Mouse (Mus musculus): Measurements from ENCODE around the gene Samhd1. TPM values are rescaled to one million over a fixed set of nuclear protein-coding genes. Genes with fewer than 3 reads are reported as not detected.

The Samhd1 gene
- total and polyA plus RNA-seq, 3 experiments = 32.8 to 79.5 (median 67.9) TPM

DNA sequence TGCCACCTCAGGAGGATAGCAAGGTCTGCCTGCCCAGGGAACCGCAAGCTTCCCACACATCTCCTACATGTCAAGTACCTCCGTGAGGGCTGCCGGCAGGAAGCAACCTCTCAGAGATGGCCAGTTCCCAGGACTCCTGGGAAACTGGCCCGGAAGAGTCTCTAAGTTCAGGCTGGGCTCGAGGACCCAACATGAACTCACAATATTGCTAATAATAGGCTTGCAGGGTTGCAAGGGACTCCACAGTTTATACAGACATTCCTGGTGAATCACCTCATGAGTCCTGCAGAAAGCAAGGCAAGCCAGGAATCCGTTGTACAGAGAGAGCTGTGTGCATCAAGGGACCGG, 69.2 kb downstream of the Samhd1 start:
- Histone ChIP-seq H3K27ac (ENCODE audit: insufficient read depth, low read depth) (no peak overlapping the region), H3K4me1 (ENCODE audit: control insufficient read depth in 1 of 2, insufficient read depth in 2 of 2) (peaks cover 30 to 62% of the 10 kb centered on the region in 2 experiments), H3K9me3 (replicated peaks; ENCODE audit: low read length) (no peaks in the 10 kb centered on the region), H3K36me3 (replicated peaks in 1 of 2; ENCODE audit: control insufficient read depth in 1 of 2, insufficient read depth in 1 of 2, low read length in 1 of 2) (no peaks in the 10 kb centered on the region), H3K4me3 (replicated peaks in 1 of 3; ENCODE audit: low read depth in 2 of 3, low read length in 2 of 3, poor library complexity in 1 of 3) (no peak overlapping the region), H3K79me2 (replicated peaks; ENCODE audit: control insufficient read depth, extremely low read depth, insufficient read depth, poor library complexity, severe bottlenecking) (no peaks in the 10 kb centered on the region), H3K4me2 (ENCODE audit: insufficient read depth, low read depth, poor library complexity, severe bottlenecking) (no peak overlapping the region), H3K27me3 (replicated peaks) (no peaks in the 10 kb centered on the region), H3K9ac (ENCODE audit: insufficient read depth, low read depth) (no peak overlapping the region)
- in situ Hi-C loops (cut with MboI; ENCODE audit: low pct_ligation_motif_present, low pct_unique_long_range_greater_than_20kb, low sequenced_read_pairs) (no loop called here), dilution Hi-C loops (cut with MboI; ENCODE audit: extremely low pct_ligation_motif_present, extremely low pct_unique_long_range_greater_than_20kb, low sequenced_read_pairs) (no loop called here)
- TF ChIP-seq PAX5 (IDR thresholded peaks at IDR 0.05; ENCODE audit: low read length) (no peak), CTCF (conservative IDR thresholded peaks at IDR 0.05 in 1 of 2, IDR thresholded peaks at IDR 0.05 in 1 of 2; ENCODE audit: low read depth in 2 of 2, low read length in 2 of 2) (no peak), USF2 (conservative IDR thresholded peaks at IDR 0.05; ENCODE audit: low read depth, low read length) (no peak), NELFE (IDR thresholded peaks at IDR 0.05; ENCODE audit: low read depth, low read length) (no peak), ZNF384 (IDR thresholded peaks at IDR 0.05; ENCODE audit: low read depth, low read length) (no peak), ZKSCAN1 (IDR thresholded peaks at IDR 0.05; ENCODE audit: borderline replicate concordance, low read depth, low read length) (no peak), MEF2A (IDR thresholded peaks at IDR 0.05; ENCODE audit: borderline replicate concordance, low read depth, low read length) (no peak), RCOR1 (conservative IDR thresholded peaks at IDR 0.05; ENCODE audit: low read depth, low read length) (no peak), MAX (IDR thresholded peaks at IDR 0.05; ENCODE audit: low read length) (no peak), RAD21 (IDR thresholded peaks at IDR 0.05; ENCODE audit: low read depth, low read length) (no peak), MYC (IDR thresholded peaks at IDR 0.05; ENCODE audit: low read depth, low read length) (no peak)
- no peak for DNase-seq (ENCODE audit: extremely low read depth)

GRCm38 (mm10) chr2:157064978-157065878, 69.8 kb downstream of the Samhd1 start:
- no peaks in the 10 kb centered on the region for H3K27me3 ChIP-seq (replicated peaks)
- no peak overlapping the region for H3K4me2 ChIP-seq (ENCODE audit: insufficient read depth, low read depth, poor library complexity, severe bottlenecking)
- H3K36me3 ChIP-seq (replicated peaks in 1 of 2; ENCODE audit: control insufficient read depth in 1 of 2, insufficient read depth in 1 of 2, low read length in 1 of 2) = no peaks in the 10 kb centered on the region
- H3K27ac ChIP-seq (ENCODE audit: insufficient read depth, low read depth) = no peak overlapping the region
- no peak overlapping the region for H3K4me3 ChIP-seq (replicated peaks in 1 of 3; ENCODE audit: low read depth in 2 of 3, low read length in 2 of 3, poor library complexity in 1 of 3)
- dilution Hi-C loops (cut with MboI; ENCODE audit: extremely low pct_ligation_motif_present, extremely low pct_unique_long_range_greater_than_20kb, low sequenced_read_pairs) = no loop called here
- DNase-seq (ENCODE audit: extremely low read depth) = no peak
- in situ Hi-C loops (cut with MboI; ENCODE audit: low pct_ligation_motif_present, low pct_unique_long_range_greater_than_20kb, low sequenced_read_pairs) = no loop called here
- peaks cover 23 to 55% of the 10 kb centered on the region in 2 experiments for H3K4me1 ChIP-seq (ENCODE audit: control insufficient read depth in 1 of 2, insufficient read depth in 2 of 2)
- H3K9me3 ChIP-seq (replicated peaks; ENCODE audit: low read length) = no peaks in the 10 kb centered on the region
- H3K9ac ChIP-seq (ENCODE audit: insufficient read depth, low read depth) = no peak overlapping the region
- TF ChIP-seq EP300 (IDR thresholded peaks at IDR 0.05; ENCODE audit: low read length) = no peak
- no peak for TF ChIP-seq POLR2AphosphoS2 (IDR thresholded peaks at IDR 0.05; ENCODE audit: low read depth, low read length)
- no peak for TF ChIP-seq UBTF (IDR thresholded peaks at IDR 0.05; ENCODE audit: low read depth, low read length)
- TF ChIP-seq KAT2A (IDR thresholded peaks at IDR 0.05; ENCODE audit: insufficient replicate concordance, low read length) = no peak
- no peak for TF ChIP-seq CHD1 (IDR thresholded peaks at IDR 0.05; ENCODE audit: low read depth, low read length)
- H3K79me2 ChIP-seq (replicated peaks; ENCODE audit: control insufficient read depth, extremely low read depth, insufficient read depth, poor library complexity, severe bottlenecking) = no peaks in the 10 kb centered on the region

Measured in CH12.LX (cell line).